Mouse (Mus musculus) thymus, postnatal 10 days (tissue): ENCODE measurements at regions not wholly inside any gene's neighbourhood (a gene's known extent, or its start where the extent isn't known, plus 50 kb on each side); places are given as distances from the start of the nearest gene placed in this dataset.

ENCODE experiments used
- DNase-seq, 2 experiments: peaks; one replicate each; pipeline ENCODE4 v3.0.0; 2021; ENCODE audit warnings: low spot score in 2 of 2

- DNase-seq: no peak
These were observed 244.1 kb downstream of the Bcl11b start for GRCm38 (mm10) chr12:107759291-107759690.

DNA sequence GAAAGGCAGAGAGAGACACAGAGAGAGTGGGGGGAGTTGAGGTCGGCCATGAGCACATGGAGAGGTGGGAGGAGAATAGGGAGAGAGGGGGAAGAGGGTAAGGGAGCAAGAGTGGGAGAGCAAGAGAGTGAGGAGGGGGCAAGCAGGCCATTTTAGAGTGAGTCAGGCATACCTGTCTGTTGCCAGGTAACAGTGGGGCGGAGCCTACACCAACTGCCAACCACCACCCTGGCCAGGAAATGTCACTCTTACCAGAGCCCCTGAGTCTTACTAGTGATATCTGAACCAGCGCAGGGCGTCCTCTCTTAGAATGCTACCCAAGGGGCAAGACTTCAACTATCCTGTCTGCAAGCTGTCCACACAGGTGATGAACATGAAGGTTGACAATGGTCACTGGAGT, 243.5 kb downstream of the Bcl11b start:
- no peak for DNase-seq

- DNase-seq: peak; percentile 48 to 62
These were observed 241.3 kb downstream of the Bcl11b start for GRCm38 (mm10) chr12:107762140-107762539.

DNA sequence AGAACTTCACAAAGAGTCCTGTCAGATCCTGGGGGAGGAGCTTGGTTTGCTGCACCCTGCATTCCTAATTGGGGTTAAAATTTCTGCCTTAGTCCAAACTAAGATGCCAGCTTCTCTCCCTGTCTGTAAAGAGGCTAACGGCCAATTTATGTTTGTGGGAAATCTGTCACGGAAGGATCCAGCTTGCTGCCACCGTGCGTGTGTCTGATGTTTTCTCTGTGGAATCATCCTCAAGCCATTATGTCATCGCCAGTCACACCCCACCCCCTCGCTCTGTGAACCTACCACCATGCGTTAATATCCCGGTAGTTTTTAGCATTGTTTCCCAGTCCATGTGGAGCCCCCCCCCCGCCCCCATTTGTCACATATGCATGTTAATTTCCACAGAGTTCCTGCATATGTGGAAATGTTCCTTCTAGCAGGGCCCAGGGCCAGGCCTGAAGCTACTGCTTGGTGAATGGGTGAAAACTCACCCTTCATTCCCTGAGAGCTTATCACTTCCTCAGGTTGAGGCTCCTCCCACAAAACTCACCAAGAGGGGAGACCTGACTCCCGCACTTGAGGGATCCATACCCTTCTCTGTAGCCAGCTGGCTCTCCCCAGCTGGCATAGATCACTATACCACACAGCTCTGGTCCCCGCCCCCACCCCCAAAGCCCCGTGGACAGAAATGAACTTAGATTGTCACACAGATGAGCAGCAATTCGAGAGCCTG, 233.4 kb downstream of the Bcl11b start:
- DNase-seq: no peak

DNA sequence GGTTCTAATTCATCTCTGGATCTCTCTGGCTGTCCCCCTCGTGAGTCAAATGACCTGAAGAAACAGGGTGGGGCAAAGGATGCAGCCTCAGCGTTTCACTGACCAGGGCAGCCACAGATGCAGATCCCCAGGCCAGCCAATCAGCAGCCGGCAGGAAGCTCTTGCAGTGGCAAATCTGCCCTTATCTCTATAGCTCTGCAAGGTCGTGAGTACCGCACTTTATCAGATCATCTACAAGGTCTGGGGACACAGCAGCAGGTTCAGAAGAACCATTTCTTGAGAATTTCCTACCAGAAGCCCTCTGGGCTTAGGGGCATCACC, 232.9 kb downstream of the Bcl11b start:
- no peak for DNase-seq

GRCm38 (mm10) chr12:107771325-107771724, 232.1 kb downstream of the Bcl11b start:
- no peak for DNase-seq

- no peak for DNase-seq
These were observed 231.6 kb downstream of the Bcl11b start for GRCm38 (mm10) chr12:107771809-107772208.

DNA sequence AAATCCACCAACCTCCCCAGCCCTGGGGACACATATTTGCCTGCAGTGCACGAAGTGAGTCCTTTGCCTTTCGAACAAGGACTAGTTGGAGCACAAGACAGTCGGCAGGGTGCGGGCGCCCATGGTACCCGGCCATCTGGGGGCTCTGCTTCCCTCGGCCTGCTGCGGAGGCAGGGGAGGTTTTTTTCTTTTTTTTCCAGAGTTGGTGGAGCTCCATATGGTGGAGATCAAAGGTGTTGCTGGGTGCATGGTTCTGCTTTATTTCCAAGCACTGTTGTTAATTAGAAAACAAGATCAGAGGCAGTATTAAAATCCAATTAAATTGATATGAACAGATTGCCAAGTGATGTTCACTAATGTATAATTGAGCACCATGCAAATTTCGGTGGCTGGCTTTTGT, 225.4 kb downstream of the Bcl11b start:
- DNase-seq: no peak

- DNase-seq: peak; percentile 66 to 67
These were observed 223.9 kb downstream of the Bcl11b start for GRCm38 (mm10) chr12:107779306-107780057.

DNA sequence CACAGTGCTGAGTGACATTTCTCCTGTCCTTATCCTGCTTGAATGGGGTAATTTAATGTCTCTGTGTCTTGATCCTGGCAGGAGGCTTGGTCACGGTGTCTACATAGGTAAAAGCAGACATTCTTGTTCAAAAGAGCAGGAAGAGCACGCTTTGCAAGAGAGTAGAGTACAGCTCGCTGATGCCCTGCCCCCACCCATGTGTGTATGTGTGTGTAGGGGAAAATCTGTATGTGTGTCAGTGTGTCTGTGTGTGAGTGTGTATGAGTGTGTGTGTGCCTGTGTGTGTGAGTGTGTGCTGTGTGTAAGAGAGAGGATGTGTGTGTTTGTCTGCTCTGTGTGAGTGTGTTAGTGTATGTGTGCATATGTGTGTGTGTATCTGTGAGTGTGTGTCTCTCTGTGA, 221.3 kb downstream of the Bcl11b start:
- peak in 1 of 2 experiments; percentile 55 for DNase-seq

DNA sequence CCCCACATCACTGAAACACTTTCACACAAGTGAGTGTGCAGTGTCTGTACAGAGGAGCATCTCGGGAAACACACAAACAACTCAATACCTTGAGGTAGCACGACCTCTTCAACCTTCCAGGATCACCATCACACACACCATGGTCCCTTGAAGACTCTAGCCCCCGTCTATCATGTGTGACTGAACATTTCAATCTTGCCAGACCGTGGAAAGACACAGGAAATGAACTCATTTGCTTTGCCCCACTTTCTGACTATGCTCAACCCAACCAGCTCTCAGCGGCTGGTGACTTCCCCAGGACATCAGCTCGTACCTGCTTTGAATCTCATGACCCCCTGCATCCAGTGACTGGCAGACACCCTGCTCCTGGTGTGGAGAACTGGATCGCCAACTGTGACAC, 219.6 kb downstream of the Bcl11b start:
- peak; percentile 46 to 56 for DNase-seq

DNA sequence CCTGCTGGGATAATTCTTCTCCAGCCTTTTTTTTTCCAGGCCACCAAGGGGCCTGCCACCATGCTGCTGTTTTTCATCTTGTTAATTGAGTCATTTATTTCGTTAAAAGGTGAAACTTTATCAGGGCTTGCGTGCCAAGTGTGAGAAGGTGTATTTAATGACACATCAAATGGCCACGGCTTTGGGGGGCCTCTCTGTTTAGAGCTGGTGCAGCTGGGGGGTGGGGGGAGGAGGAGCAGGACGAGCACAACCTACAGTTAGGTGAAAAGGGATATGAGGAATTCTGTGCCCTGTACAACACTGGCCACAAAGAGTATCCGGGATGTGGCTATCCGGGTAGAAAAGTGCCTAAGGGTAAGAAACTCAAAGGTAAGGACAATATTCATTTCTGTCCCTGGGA, 213.6 kb downstream of the Bcl11b start:
- no peak for DNase-seq

- no peak for DNase-seq
These were observed 203.1 kb downstream of the Bcl11b start for GRCm38 (mm10) chr12:107800296-107800695.

GRCm38 (mm10) chr12:107807634-107808033, 195.8 kb downstream of the Bcl11b start:
- DNase-seq: no peak

DNA sequence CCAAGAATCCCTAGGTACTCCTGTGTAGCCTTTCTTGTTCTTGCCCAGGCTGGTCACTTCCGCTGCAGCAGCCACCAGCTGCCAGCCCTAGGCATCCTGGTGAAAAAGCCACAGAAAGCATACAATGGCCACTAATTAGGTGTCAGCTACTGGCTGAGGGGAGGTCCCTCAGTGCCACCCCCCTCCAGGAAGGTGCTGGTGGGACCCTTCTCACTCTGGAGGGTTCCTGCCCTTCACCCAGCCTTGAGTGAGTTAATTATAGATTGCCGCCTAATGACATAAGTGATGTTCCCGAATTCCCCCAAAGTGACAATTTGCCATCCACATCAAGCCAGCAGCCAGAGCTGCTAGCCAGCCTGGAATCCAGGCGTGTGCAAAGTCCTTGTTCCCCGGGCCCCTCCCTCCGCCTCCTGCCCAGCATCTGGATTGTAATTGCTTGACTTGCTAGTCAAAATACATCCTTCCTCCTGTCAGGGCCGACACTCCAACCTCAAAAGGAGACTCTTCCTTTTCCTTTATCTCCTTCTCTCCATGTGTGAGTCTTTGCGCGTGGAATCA, 195.2 kb downstream of the Bcl11b start:
- no peak for DNase-seq

DNA sequence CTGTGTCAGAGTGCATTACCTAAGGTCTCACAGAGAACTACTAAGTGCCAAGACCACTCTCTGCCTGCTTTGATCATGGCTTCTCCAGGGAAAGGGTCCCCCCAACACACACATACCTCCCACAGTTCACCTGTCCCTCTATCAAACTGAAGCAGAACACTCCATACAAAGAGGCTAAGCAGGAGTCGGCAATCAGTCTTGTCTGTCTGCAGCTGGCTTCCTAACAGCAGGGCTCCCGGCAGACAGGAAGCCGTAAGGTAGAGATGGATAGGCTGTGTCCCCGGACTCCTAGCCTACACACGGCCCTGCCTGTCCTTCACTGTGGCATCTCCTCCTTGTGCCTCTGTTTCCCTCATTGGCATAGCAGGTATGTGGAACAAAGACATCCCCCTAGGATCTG, 192.2 kb downstream of the Bcl11b start:
- DNase-seq: peak; percentile 27 to 47

- DNase-seq: peak in 1 of 2 experiments; percentile 40
These were observed 190.7 kb downstream of the Bcl11b start for GRCm38 (mm10) chr12:107812549-107813335.

GRCm38 (mm10) chr12:107814926-107815325, 188.5 kb downstream of the Bcl11b start:
- DNase-seq: no peak

DNA sequence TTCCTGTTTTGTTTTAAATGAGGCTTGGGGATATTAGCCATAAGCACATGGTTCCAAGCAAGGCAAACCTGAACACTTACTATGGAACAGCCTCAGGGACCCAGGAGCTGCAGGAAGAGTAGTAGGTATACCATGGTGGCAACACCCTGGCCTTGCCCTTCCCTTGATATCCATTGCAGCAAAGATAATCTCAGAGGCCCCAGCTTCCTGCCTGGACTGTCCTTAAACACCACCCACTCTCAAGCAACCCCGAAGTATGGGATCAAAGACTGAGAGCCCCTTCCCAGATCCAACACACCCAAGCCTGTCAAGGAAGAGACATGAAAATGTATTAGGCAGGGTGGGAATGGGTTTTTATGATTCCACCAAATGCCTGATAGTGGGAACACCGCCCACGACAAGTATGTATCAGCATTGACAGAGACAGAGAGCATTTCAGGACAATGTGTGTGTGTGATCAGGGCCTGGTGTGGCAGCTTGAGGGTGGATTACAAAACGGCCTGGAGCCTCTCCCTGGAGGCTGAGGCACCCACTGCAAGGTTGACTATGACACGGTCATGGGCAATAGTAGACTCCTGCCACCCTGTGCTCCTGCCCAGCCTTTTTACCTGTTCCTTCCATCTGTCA, 179.5 kb downstream of the Bcl11b start:
- no peak for DNase-seq

DNA sequence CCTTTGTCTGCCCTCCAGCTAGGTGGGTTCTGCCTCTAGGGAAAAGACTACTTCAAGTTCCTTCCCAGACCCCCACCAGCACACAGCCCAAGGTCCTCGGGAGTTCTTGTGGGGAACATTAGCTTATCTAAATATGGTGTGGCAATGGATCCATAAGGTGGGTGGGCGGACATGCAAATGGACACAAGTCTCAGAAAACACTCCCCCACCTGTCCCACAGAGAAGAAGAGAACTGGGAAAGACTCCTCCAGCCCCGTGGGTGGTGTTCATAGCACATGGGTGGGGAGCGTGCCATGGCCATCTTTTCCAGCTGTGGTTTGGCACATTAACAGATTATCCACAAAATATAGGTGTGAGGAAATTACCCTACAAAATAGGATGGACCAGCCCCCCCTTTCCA, 177.5 kb downstream of the Bcl11b start:
- no peak for DNase-seq

- no peak for DNase-seq
These were observed 171.8 kb downstream of the Bcl11b start for GRCm38 (mm10) chr12:107831400-107832128.
